Mouse (Mus musculus): ENCODE measurements around the gene Etd. TPM values are rescaled to one million over a fixed set of nuclear protein-coding genes. Genes with fewer than 3 reads are reported as not detected.

Gene Etd
- not detected in 2 replicates for polyA plus RNA-seq (2012; rRNA removed)

DNA sequence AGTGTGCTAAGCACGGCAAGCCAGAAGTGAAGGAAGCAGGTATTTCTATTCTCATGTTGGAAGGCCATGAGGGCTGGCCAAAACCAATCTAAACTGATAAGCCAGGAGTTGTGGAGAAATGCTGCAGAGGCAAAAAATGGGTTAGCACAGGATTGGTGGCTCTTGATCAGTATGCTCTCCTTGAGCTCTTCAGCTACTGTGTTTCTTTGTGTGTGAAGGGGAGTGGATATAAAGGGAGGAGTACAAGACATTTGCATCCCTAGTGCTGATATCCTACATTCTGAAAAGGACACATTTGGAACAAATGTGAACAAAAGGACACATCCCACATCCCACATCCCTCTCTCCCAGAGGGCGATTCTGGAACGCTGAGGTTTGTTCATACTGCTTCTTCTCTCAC is at the start of gene Etd:
Gene Etd (plus strand): TSS at position 301 of the 400 bp plus-strand sequence.

Other genes with a start within 250 kb of the Etd start
- 0.89 and 2.3 TPM in 2 replicates for gene Plac1, start 194.8 kb upstream of the Etd start, polyA plus RNA-seq (2012; rRNA removed)
- 4.3 and 7.8 TPM in 2 replicates for gene Fam122b, start 165.1 kb upstream of the Etd start, polyA plus RNA-seq (2012; rRNA removed)
- gene Fam122c, start 161.5 kb upstream of the Etd start, polyA plus RNA-seq (2012; rRNA removed) = not detected in 2 replicates
- gene Mospd1, start 64.4 kb upstream of the Etd start, polyA plus RNA-seq (2012; rRNA removed) = 0.52 and 0.83 TPM in 2 replicates
- 36.4 and 43.8 TPM in 2 replicates for gene Rtl8c, start 173.1 kb downstream of the Etd start, polyA plus RNA-seq (2012; rRNA removed)
- not detected in 2 replicates for gene Gm14597, start 174.1 kb downstream of the Etd start, polyA plus RNA-seq (2012; rRNA removed)
- 224 and 227 TPM in 2 replicates for gene Rtl8a, start 208.8 kb downstream of the Etd start, polyA plus RNA-seq (2012; rRNA removed)
- gene Rtl8b, start 235.5 kb downstream of the Etd start, polyA plus RNA-seq (2012; rRNA removed) = 193 and 210 TPM in 2 replicates